Mouse (Mus musculus) neural tube, embryonic 11.5 days (tissue): ENCODE results near the gene Rtp3. TPM values are rescaled to one million over a fixed set of nuclear protein-coding genes. Genes with fewer than 3 reads are reported as not detected.

ENCODE experiments used
- polyA plus RNA-seq: library from polyadenylated mRNA; unstranded; fragments of >200 nt; fragmentation: Nextera tagmentation; extraction: Ambion mirVana; gene quantifications from 2 replicates; pipeline ENCODE4 v1.2.1, GENCODE M21; 2014

Gene Rtp3
- polyA plus RNA-seq, 1 experiment from 2014 or later = not detected

Other genes starting within 250 kb of the Rtp3 start
- 2.9 and 5.3 TPM in 2 replicates for gene Myl3, start 248.7 kb downstream of the Rtp3 start, polyA plus RNA-seq
- 33.7 and 36.2 TPM in 2 replicates for gene Pth1r, start 243.4 kb downstream of the Rtp3 start, polyA plus RNA-seq
- gene Prss42, start 192.4 kb downstream of the Rtp3 start, polyA plus RNA-seq = not detected in 2 replicates
- not detected in 2 replicates for gene Prss44, start 176.6 kb downstream of the Rtp3 start, polyA plus RNA-seq
- 0.14 TPM in 1 of 2 replicates, not detected in the other for gene Prss43, start 163.9 kb downstream of the Rtp3 start, polyA plus RNA-seq
- 0.20 TPM in 1 of 2 replicates, not detected in the other for gene Prss45, start 156.0 kb downstream of the Rtp3 start, polyA plus RNA-seq
- gene Prss46, start 146.1 kb downstream of the Rtp3 start, polyA plus RNA-seq = not detected in 2 replicates
- gene Prss50, start 132.6 kb downstream of the Rtp3 start, polyA plus RNA-seq = not detected in 2 replicates
- gene Als2cl, start 110.7 kb downstream of the Rtp3 start, polyA plus RNA-seq = 1.1 and 1.4 TPM in 2 replicates
- 0.32 and 0.70 TPM in 2 replicates for gene Tmie, start 110.5 kb downstream of the Rtp3 start, polyA plus RNA-seq
- gene Fam240a, start 73.7 kb downstream of the Rtp3 start, polyA plus RNA-seq = not detected in 2 replicates
- not detected in 2 replicates for gene Tdgf1, start 44.4 kb downstream of the Rtp3 start, polyA plus RNA-seq
- 0.15 and 0.51 TPM in 2 replicates for gene Lrrc2, start 39.0 kb downstream of the Rtp3 start, polyA plus RNA-seq
- 0.19 TPM in 1 of 2 replicates, not detected in the other for gene Ltf, start 28.7 kb upstream of the Rtp3 start, polyA plus RNA-seq
- gene Ccrl2, start 66.9 kb upstream of the Rtp3 start, polyA plus RNA-seq = 0.54 and 1.6 TPM in 2 replicates
- gene Lrrfip2, start 127.0 kb upstream of the Rtp3 start, polyA plus RNA-seq = 50.8 and 51.3 TPM in 2 replicates